27 mouse cellular contexts compared by ENCODE assay signal in genomic region chr4:81788636-81789035, GRCm38 (mm10).
DNase-seq lines count a peak whose midpoint lies in the region; ATAC-seq and TF ChIP-seq lines count a peak whose summit lies in the region.
"Had no signal": no experiment of that assay in that cellular context is flagged by ENCODE, and none has a peak within 500 bp of the region (broad histone marks: within the 10 kb centered on the region; RNA-seq: fewer than 3 reads in every experiment).

No protein-coding gene starts in this region.

- H3K4me3 ChIP-seq in heart, embryonic 11.5 days (ENCODE audit: low read depth, low read length) = no peak overlapping the region
- H3K4me3 ChIP-seq in liver, adult 2 months (ENCODE audit: insufficient read depth, low read depth, low read length) = no peak overlapping the region
- no peak overlapping the region for H3K4me3 ChIP-seq in liver, embryonic 11.5 days (ENCODE audit: low read depth, low read length)
- H3K4me3 ChIP-seq: embryonic facial prominence, embryonic 13.5 days; embryonic facial prominence, embryonic 15.5 days; erythroblast, embryonic 14.5 days; forebrain, embryonic 10.5 days; forebrain, embryonic 12.5 days; forebrain, embryonic 15.5 days had no signal

- no peaks in the 10 kb centered on the region for H3K4me1 ChIP-seq in heart, embryonic 11.5 days (ENCODE audit: control insufficient read depth, insufficient read depth, low read length)
- peaks cover 11% of the 10 kb centered on the region for H3K4me1 ChIP-seq in liver, adult 2 months (ENCODE audit: control insufficient read depth, insufficient read depth, low read length)
- H3K4me1 ChIP-seq in liver, embryonic 11.5 days (replicated peaks; ENCODE audit: control insufficient read depth, insufficient read depth, low read length) = no peaks in the 10 kb centered on the region
- H3K4me1 ChIP-seq: embryonic facial prominence, embryonic 13.5 days; embryonic facial prominence, embryonic 15.5 days; forebrain, embryonic 10.5 days; forebrain, embryonic 12.5 days; forebrain, embryonic 15.5 days had no signal

- H3K4me2 ChIP-seq in heart, embryonic 11.5 days = no peak overlapping the region
- no peak overlapping the region for H3K4me2 ChIP-seq in liver, embryonic 11.5 days
- H3K4me2 ChIP-seq: embryonic facial prominence, embryonic 13.5 days; embryonic facial prominence, embryonic 15.5 days; forebrain, embryonic 12.5 days; forebrain, embryonic 15.5 days had no signal

- DNase-seq in heart, adult 11 months = peak; percentile 61
- DNase-seq in liver, adult 2 months (ENCODE audit: extremely low read depth, low read depth, low spot score) = peak; percentile 60
- no peak for DNase-seq in liver, embryonic 11.5 days (ENCODE audit: low spot score)
- DNase-seq in Muller cell, postnatal 12 days (ENCODE audit: inconsistent ontology term) = peak; percentile 56
- no peak for DNase-seq in gastrocnemius, postnatal 25 days
- DNase-seq: adrenal gland, adult 2 months; adrenal gland, postnatal 10 days; adrenal gland, postnatal 25 days; B cell, adult 2 months; cerebellum, adult 11 months; cerebellum, adult 18-20 months; cerebellum, adult 8-10 months; cerebellum, adult 9-11 months; cerebellum, postnatal 14 days; cerebellum, postnatal 36 days; embryo, embryonic 11 days; forebrain, postnatal 0 days had no signal

- no peak overlapping the region for H3K27ac ChIP-seq in heart, embryonic 11.5 days (ENCODE audit: low read depth, low read length)
- no peak overlapping the region for H3K27ac ChIP-seq in liver, adult 2 months (replicated peaks; ENCODE audit: insufficient read depth, low read depth, low read length)
- H3K27ac ChIP-seq in liver, embryonic 11.5 days (ENCODE audit: low read depth, low read length) = no peak overlapping the region
- H3K27ac ChIP-seq: embryonic facial prominence, embryonic 13.5 days; embryonic facial prominence, embryonic 15.5 days; forebrain, embryonic 10.5 days; forebrain, embryonic 12.5 days; forebrain, embryonic 15.5 days had no signal

- H3K36me3 ChIP-seq in heart, embryonic 11.5 days (ENCODE audit: control insufficient read depth, insufficient read depth, low read length) = no peaks in the 10 kb centered on the region
- no peaks in the 10 kb centered on the region for H3K36me3 ChIP-seq in liver, adult 2 months (ENCODE audit: control insufficient read depth, insufficient read depth, low read length)
- H3K36me3 ChIP-seq in liver, embryonic 11.5 days (ENCODE audit: control insufficient read depth, insufficient read depth, low read length) = no peaks in the 10 kb centered on the region
- H3K36me3 ChIP-seq: embryonic facial prominence, embryonic 13.5 days; embryonic facial prominence, embryonic 15.5 days; forebrain, embryonic 10.5 days; forebrain, embryonic 12.5 days; forebrain, embryonic 15.5 days; G1E had no signal

- no peaks in the 10 kb centered on the region for H3K9me3 ChIP-seq in heart, embryonic 11.5 days (replicated peaks; ENCODE audit: control insufficient read depth, low read length)
- no peaks in the 10 kb centered on the region for H3K9me3 ChIP-seq in liver, embryonic 11.5 days (ENCODE audit: control insufficient read depth, low read length)
- H3K9me3 ChIP-seq: embryonic facial prominence, embryonic 13.5 days; embryonic facial prominence, embryonic 15.5 days; forebrain, embryonic 10.5 days; forebrain, embryonic 12.5 days; forebrain, embryonic 15.5 days had no signal

- 79% methylated on average over 8 of the region's 8 CpGs for WGBS in heart, embryonic 11.5 days (ENCODE audit: insufficient replicate concordance)
- WGBS in liver, adult 2 months = 33% methylated on average over 8 of the region's 8 CpGs
- 80% methylated on average over 8 of the region's 8 CpGs for WGBS in liver, embryonic 11.5 days

- TF ChIP-seq CTCF in liver, adult 2 months (IDR thresholded peaks at IDR 0.05; ENCODE audit: low read depth, low read length) = no peak

- H3K9ac ChIP-seq in heart, embryonic 11.5 days (ENCODE audit: low read depth, low read length) = no peak overlapping the region
- no peak overlapping the region for H3K9ac ChIP-seq in liver, adult 2 months (ENCODE audit: low read depth, low read length)
- H3K9ac ChIP-seq in liver, embryonic 11.5 days (ENCODE audit: low read depth, low read length) = no peak overlapping the region
- H3K9ac ChIP-seq: embryonic facial prominence, embryonic 13.5 days; embryonic facial prominence, embryonic 15.5 days; forebrain, embryonic 12.5 days; forebrain, embryonic 15.5 days; forebrain, postnatal 0 days had no signal

- H3K79me2 ChIP-seq in liver, adult 2 months (ENCODE audit: control insufficient read depth, insufficient read depth, low read length) = no peaks in the 10 kb centered on the region

- no peak for TF ChIP-seq POLR2A in liver, adult 2 months (IDR thresholded peaks at IDR 0.05; ENCODE audit: extremely low read depth, insufficient read depth, low read length)

- no peaks in the 10 kb centered on the region for H3K27me3 ChIP-seq in heart, embryonic 11.5 days (ENCODE audit: control insufficient read depth, insufficient read depth, low read length)
- no peaks in the 10 kb centered on the region for H3K27me3 ChIP-seq in liver, adult 2 months (ENCODE audit: control insufficient read depth, insufficient read depth, low read length)
- H3K27me3 ChIP-seq in liver, embryonic 11.5 days (replicated peaks; ENCODE audit: control insufficient read depth, insufficient read depth, low read length) = no peaks in the 10 kb centered on the region
- H3K27me3 ChIP-seq: CH12.LX; embryonic facial prominence, embryonic 13.5 days; embryonic facial prominence, embryonic 15.5 days; forebrain, embryonic 12.5 days; forebrain, embryonic 15.5 days had no signal

- ATAC-seq in heart, embryonic 11.5 days (replicated peaks; ENCODE audit: insufficient number of reproducible peaks, low FRiP score, low TSS enrichment) = no peak
- no peak for ATAC-seq in liver, embryonic 11.5 days (replicated peaks; ENCODE audit: low FRiP score)
- ATAC-seq: CD4-positive, CD25-positive, alpha-beta regulatory T cell, adult 4 months; forebrain, embryonic 15.5 days; forebrain, postnatal 0 days had no signal

Comparison
In these comparisons a context has a peak if more than half of its experiments do, and no peak if none do; other contexts are left out.
1. DNase-seq: peak in heart, adult 11 months (single experiment), liver, adult 2 months (single experiment) and Muller cell, postnatal 12 days (single experiment); none in liver, embryonic 11.5 days (single experiment) and gastrocnemius, postnatal 25 days (single experiment).